Mouse (Mus musculus) cerebellum, postnatal 10 days (tissue): ENCODE results near the gene Ppm1g.
"Not testable (repeated sequence)": the region's sequence is repeated elsewhere in the genome, so short reads cannot be mapped to it uniquely, and the experiment has no call there.

Experiments used
- DNase-seq, 2 experiments: peaks; one replicate each; pipeline ENCODE4 v3.0.0; 2021; ENCODE audit warnings: mixed read lengths in 2 of 2

Gene Ppm1g

DNA sequence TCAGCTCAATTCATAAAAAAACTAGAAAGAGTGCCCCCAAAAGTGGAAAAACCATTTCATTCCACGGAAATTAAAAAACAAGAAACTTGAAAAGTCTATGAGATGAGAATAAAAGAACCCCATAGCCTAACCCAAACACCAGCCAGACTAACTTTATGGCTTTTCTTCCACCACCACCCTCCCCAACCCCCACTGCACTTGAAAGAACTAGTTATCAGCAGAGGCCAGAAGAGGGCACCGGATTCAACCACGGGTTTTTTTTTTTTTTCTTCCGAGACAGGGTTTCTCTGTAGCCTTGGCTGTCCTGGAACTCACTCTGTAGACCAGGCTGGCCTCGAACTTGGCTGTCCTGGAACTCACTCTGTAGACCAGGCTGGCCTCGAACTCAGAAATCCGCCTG is 2.2 kb downstream of the Ppm1g start:
- no peak for DNase-seq

DNA sequence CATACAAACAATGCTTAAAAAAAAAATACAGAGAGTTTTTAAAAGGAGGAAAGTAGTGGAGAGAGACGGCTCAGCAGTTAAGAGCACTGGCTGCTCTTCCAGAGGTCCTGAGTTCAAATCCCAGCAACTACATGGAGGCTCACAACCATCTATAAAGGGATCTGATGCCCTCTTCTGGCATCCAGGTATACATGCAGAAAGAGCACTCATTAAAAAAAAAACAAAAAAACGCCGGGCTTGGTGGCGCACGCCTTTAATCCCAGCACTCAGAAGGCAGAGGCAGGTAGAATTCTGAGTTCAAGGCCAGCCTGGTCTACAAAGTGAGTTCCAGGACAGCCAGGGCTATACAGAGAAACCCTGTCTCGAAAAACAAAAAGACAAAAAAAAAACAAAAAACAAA is 3.9 kb downstream of the Ppm1g start:
- not testable (repeated sequence) for DNase-seq

DNA sequence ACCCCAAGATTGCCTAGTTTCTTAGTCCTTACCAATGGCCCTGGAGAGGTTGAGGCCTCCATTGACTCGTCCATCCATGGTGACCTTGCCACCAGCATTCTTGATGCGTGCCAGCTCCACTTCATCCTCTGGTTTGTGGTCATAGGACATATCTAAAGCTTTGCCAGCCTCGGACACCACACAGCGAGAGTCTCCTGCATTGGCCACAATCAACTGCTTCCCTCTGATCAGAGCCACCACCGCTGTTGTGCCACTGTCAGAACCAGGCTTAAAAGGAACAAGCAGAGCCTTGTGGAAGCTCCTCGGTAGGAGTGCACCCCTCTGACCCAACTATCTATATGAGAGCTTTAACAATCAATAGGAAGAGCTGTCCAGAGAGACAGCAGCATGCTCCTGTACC is 16.1 kb downstream of the Ppm1g start:
- no peak for DNase-seq

DNA sequence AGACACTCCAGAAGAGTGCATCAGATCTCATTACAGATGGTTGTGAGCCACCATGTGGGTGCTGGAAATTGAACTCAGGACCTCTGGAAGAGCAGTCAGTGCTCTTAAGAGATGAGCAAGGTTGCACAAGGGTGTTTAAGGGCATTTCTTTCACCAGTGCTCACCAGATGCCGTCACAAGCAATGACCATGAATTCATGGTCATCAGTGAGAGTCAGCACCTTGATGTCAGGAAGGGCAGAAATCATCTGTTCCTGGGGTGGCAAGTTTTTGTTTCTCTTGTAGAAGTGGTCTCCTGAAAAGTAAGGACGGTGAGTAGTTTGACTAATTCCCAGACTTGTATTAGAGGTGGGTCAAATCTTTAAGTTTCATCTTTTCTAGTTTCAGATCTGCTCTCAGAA is 16.6 kb downstream of the Ppm1g start:
- no peak for DNase-seq

DNA sequence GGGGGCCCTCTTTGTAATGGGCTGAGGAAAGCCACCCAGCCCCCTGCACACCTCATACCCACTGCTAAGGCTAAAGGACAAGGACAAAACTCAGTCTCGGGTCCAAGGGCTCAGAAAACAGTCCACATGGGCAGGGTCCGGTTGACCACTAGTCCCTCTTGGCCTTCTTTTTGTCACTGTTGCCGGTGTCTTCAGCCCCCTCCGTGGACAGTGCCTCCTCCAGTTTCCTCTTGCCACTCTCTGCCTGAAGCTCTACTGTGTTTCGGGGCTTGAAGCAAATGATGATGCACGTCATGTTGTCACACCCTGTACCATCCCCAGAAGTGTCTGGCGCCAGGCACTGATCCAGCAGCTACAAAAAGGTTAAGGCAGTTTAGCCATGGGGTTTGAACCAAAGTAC is 17.6 kb downstream of the Ppm1g start:
- no peak for DNase-seq

DNA sequence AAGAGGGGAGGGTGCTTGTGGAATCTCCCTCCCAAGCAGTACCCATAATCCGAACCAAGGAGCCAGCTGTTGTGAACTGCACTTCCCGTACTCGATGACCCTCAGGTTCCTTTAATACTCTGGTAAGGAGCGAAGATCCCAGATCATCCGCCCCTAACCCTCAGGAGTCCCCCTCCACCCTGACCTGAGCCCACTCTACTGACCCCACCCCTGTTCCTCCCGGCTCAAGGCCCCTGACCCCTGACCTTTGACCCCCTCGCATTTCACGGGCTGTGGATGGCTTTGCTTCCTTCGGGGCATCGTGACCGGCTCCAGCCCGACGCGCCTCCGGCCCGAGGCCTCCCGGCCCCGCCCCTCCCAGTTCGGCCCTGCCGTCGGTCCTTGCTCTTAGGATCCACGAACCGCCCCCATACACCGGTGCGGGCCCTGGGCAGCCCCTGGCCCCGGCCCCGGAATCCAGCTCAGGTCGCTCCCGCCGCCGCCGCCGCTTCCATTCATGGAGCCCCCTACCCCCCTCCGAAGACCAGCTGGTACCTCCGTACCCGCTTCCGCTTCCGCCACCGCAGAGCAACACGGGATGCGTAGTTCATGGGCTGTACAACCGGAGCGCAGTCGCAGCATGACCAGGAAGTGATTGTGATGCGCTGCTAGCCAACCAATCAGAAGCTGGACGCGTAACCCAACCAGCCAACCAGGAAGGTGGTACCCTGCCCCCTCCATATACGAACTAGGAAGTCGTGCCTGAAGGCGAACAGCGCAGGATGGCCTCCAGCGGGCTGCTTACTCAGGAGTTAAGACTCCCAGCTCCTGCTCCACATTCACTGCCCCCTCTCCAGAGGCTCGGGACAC is 18.5 kb downstream of the Ppm1g start, which contains the start of gene Zfp513:
Gene Zfp513 (minus strand): TSS at position 562 of the 849 bp plus-strand sequence.
- peak; percentile 95 to 97 for DNase-seq

DNA sequence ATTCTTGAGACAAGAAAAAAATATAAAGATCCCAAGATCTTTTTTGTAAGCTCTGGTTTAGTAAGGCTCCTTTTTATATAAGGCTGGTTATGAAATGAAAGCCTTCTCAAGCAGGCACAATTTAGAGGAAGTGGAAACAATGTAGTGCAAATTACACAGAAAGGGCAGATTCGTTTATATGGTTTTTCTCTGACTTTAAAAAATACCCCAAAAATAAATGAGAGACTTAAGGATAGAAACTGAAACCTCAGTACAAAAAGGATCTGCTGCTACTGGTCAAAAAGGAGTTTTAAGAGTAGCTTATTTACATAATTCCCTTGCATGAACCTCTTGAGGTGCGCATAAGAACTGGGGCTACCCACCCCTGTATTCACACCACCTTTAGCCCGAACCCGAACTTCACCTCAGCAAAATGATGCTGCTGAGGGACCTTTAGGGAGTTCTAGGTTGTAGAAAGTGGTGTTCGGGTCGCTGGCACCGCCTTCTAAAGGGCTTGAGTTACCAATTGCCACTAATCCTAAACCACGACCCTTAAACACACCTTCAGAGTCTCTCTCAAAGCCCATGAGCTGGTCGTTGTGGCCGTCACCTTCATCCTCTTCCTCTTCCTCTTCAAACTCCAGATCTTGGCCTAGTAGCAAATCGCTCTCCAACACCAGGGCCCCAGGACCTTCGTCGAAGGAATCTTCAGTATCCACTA is 19.3 kb downstream of the Ppm1g start:
- DNase-seq, result no peak

DNA sequence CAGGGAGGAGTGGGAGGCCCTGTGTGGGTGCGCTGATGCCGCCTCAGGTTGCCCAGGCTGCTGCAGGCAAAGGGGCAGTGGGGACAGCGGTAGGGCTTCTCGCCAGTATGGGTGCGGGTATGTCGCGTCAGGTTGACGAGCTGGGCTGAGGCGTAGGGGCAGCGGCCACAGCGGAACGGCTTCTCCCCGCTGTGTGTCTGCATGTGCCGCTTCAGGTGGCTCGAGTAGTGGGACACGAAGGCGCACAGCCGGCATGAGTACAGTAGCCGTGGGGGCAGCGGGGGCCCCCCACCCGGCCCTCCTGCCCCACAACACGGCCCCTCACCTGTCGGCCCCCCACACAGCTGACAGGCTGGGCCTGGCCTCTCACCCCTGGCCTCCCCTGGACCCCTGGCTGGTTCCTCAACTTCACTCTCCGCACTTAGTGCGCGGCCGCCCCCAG is 20.1 kb downstream of the Ppm1g start:
- peak; percentile 42 to 46 for DNase-seq

DNA sequence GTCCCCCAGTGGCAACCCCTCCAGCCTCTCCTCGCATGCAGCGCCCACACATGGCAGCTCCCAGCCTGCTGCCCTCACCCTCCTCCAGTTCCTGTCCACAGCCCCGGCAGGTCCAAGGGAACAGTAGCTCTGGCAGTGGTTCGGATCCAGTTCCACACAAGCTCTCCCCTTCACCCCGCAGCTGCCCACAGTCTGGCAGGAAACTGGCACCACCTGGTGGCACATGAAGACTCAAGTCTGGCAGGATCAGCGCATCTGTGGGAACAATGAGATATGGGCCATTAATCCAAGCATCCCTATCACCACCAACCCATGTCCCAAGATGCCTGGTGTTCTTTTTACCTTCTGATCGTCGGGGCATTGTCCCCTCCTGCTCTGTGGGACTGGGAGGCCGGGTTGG is 20.6 kb downstream of the Ppm1g start:
- DNase-seq, result peak; percentile 47 to 54

DNA sequence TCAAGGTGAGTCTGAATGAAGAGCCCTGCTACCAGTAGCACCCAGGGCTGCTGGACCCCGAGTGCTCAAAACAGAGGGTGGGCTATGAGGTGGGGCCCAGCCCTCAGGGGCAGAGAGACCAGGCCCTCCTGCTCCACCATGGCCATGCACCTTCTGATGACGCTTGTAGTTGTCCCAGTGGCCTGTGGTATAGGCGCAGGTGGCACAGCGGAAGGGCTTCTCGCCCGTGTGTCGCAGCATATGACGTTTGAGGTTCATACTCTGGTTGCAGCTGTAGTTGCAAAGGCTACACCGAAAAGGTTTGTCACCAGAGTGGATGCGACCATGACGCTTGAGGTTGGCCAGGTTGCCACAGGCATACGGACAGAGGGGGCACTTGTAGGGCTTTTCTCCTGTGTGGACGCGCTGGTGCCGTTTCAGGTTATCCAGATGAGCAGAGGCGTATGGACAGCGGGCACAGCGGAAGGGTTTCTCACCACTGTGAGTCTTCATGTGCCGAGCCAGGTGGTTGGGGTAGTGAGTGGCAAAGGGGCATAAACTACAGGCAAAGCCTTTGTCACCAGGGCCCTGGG is 21.1 kb downstream of the Ppm1g start:
- DNase-seq, result no peak

DNA sequence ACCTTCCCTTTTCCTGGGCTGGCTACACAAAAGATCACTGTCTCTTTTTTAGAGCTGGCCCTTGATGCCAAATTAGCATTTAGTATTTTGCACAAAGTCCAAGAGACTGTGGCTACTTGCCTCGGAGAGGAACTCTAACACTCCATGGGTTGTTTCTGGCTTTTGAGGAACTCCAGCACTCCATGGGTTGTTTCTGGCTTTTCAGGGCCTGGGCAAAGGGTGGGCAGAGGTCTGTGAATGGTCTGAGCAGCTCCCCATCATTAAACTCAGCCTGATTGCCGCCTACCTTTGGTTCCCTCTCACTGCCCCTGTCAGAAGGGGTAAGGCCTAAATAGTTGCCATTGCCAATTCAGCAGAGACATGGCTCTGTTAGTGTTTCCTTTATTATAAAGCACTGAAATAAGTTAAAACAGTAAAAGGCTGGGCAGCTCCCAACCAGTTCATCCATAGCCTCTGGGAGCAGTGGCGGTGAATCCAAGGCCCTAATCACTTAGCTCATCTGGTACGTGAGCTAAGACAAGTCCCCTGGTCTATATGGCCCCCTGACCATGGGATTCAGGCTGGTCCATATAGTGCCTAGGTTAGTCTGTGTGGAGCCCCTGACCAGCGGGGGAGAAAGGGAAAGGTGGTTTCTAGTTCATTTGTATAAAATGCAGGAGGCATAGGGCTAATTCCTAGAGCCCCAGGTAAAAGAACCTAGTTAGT is 21.7 kb downstream of the Ppm1g start:
- no peak for DNase-seq

DNA sequence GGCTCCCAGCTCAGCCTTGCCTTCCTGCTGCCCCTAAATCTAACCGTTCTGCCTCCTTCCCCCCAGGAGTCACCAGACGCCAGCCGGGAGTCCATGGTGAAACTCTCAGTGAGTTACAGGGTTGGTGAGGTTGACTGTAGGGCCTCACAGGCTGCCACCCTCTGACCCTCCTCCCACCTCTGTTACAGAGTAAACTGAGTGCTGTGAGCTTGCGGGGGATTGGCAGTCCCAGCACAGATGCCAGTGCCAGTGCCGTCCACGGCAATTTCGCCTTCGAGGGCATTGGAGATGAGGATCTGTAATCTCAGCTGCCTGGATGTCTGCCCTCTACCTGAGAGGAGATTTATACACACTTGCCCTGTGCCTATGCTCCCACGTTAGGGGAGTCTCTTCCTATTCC is 22.3 kb downstream of the Ppm1g start:
- no peak for DNase-seq

DNA sequence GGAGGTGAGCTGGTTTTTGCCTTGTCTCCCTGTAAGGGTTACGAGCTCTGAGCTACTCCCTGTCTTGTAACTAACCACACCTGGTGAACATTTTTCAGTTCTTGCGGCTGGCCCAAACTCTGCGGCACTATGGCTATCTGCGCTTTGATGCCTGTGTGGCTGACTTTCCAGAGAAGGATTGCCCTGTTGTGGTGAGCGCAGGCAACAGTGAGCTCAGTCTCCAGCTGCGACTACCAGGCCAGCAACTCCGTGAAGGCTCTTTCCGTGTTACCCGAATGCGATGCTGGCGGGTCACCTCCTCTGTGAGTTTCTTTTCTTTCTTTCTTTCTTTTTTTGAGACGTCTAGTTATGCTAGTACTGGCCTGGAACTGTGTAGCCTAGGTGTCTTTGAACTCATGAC is 23.4 kb downstream of the Ppm1g start:
- DNase-seq, result no peak

DNA sequence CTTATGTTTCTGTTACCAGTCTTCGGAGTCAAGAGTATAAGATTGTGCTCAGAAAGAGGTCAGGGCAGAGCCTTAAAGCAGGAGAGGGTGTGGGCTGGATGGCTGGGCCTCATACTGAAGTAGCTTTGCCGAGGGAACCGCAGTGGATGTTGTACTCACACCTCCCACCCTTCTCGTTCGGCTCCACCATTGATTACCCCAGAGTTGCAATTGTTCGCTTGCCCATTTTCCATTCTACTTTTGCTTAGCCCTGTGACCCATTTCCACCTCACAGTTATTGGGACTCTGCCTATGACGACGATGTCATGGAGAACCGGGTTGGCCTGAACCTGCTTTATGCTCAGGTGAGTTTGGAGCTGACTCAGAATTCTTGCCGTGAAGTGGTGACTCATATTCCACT is 24.3 kb downstream of the Ppm1g start:
- no peak for DNase-seq

DNA sequence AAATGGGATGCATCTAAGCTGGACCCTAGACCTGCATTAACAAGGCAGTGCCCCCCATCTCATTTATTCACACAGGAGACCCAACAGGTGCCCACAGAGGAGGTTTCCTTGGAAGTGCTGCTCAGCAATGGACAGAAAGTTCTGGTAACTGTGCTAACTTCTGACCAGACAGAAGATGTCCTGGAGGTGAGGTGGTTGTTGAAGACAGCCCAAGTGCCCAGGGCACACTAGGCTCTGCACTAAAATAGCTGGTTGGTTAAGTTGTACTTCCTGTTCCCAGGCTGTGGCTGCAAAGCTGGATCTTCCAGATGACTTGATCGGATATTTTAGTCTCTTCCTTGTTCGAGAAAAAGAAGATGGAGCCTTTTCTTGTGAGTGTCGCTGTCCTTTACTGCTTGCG is 24.8 kb downstream of the Ppm1g start:
- no peak for DNase-seq

DNA sequence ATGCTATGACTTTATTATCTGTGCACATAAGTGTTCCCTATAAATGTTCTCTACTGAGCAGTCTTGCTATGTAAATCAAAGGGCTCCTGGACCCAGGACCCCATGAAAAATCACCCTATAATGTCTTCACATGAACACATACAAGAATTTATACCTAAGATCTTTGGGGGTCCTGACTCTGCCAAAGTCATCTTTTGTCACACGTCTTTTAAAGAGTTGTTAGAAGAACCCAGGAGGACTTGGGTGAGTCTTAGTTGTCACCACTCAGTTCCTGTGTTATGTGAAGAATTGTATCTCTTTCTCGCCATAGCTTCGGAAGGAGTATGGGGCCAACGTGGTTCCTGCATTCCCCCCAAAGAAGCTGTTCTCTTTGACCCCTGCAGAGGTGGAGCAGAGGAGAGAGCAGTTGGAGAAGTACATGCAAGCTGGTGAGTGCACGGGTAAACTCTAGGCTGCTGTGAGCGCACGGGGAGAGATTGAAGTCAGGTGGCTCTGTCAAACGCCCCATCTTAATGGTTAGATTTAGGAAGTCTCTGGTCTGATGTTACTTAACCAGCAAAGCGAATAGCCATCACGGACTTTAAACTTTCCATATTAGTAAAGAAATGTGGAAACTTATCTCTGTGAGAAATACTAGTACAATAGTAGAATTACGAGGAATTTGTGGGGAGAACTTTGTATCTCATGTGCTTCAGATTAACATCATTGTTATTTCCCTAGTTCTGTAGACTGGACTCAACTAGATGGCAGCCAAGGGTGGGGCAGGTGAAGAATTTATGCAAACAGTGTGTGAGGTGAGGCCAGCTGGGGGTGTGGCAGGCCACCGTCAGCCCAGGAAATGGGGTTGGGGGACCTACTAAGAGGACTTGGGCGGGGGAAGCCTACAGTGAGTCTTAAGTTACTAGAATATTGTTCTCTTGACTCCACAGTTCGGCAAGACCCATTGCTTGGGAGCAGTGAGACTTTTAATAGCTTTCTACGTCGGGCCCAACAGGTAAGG is 25.7 kb downstream of the Ppm1g start:
- no peak for DNase-seq

DNA sequence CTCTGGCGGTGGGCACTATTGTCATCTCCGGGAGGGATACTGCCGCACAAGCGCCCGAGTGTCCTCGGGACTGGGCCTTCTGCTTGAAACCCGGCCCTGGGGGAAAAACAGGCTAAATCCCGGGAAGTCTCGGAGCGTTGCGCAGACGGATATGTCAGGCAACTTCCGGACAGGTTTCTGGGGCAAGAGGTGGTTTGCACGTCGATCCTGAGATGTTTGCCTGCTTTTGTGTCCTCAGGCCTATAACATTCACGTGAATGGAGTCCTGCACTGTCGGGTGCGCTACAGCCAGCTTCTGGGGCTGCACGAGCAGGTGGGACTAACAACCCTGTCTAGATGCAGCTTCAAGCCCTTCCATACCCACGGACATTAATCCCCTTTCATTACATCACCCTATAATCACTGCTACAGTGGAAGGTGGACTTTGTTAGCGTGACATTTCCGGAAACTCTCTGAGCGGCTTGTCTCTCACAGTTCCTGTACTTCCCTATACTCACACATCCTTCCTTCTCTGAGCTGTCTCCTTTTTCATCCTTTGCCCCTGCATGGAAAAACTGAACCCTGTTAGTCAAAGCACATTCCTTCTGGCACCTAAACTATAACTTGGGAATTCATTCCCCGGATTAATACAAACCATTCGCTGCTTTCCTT is 26.7 kb downstream of the Ppm1g start:
- DNase-seq, result no peak

DNA sequence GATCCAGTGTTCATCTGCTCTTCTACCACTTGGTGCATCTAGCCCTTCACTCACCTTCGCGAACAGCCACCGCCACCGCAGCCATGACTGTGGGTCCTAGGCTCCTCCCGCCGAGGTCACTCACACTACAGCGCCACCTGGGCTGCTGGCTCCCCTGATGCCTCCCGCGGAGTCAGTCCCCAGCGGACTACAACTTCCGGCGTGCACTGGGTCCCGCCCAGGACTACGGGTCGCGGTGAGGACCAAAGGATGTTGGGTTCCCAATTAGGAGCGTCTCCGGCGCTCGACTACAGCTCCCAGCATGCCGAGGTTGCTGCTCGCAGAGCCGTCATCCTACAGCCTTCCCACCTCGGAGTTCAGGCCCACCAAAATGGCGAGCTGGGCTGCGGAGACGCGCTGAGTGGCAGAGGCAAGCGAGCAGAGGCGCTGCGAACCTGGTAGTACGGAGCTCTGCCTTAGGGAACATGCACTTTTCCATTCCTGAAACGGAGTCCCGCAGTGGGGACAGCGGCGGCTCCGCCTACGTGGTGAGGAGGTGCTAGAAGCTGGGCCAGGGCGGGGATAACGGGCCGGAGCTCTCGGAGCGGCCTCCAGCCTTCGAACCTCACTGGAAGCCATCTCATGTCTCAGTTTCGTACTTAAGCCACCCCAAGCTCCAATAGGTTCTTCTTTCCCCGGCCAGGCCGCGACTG is 27.4 kb downstream of the Ppm1g start, which contains the start of the genes Snx17 and Eif2b4:
Gene Snx17 (plus strand): TSS at position 289 of the 692 bp plus-strand sequence.
Gene Eif2b4 (minus strand): TSS at position 492 of the 692 bp plus-strand sequence.
- DNase-seq, result peak; percentile 99

DNA sequence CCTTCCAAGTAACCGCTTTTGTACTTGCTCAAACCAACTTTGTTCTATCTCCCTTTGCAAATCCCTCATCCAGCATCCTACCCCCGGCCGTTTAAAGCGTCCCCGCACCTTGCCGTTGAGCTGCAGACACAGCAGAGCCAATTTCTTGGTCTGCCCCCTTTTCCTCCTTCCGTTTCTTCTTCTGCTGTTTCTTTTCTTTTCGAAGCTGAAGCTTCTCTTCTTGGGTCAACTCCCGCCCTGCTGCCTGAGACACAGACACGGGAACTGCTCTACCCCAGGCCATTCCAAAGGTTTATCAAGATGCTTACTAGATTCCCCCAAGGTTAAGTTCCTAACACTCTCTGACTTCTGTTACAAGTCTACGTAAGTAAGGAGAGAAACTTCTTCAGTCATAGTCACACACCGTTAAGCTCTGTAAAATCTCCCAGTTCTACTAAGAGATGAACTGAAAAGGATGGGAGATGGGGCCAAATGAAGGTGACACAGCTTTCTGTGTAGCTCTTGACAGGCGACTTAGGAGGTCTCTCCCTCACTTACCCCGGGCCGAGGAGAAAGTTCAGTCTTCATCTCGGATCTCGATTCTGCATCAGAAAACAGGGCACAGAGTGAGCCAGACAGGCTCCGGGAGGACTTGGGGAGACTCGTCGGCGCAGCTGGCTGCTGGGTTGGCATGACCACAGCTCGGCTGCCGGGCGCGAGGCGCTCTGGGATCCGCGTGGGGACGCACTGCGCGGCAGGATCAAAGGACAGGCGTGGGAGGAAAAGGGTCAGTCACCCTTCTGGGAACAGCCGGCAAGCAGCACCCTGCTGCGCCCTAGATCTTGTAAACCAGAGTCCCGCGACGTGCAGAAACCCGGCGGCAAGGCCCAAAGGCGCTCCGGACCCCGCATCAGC is 28.2 kb downstream of the Ppm1g start:
- no peak for DNase-seq
